Mouse (Mus musculus) thymus, postnatal 10 days (tissue): ENCODE measurements around the gene Ehmt2.
"Not testable (repeated sequence)": the region's sequence is repeated elsewhere in the genome, so short reads cannot be mapped to it uniquely, and the experiment has no call there.

Source experiments
- DNase-seq, 2 experiments: peaks; one replicate each; pipeline ENCODE4 v3.0.0; 2021; ENCODE audit warnings: low spot score in 2 of 2

Gene Ehmt2

GRCm38 (mm10) chr17:34891377-34891776 is 6.9 kb upstream of the Ehmt2 start:
- DNase-seq = no peak

- DNase-seq = no peak
These were observed 5.0 kb upstream of the Ehmt2 start for GRCm38 (mm10) chr17:34893072-34893824.

GRCm38 (mm10) chr17:34894074-34894597 is 4.1 kb upstream of the Ehmt2 start:
- DNase-seq = peak; percentile 85 to 95

- DNase-seq = peak; percentile 37 to 54
These were observed 3.3 kb upstream of the Ehmt2 start for GRCm38 (mm10) chr17:34894801-34895530.

GRCm38 (mm10) chr17:34895724-34896123 is 2.5 kb upstream of the Ehmt2 start:
- peak in 1 of 2 experiments; percentile 14 for DNase-seq

- DNase-seq = peak in 1 of 2 experiments; percentile 14
These were observed 1.9 kb upstream of the Ehmt2 start for GRCm38 (mm10) chr17:34896366-34896765.

GRCm38 (mm10) chr17:34897373-34898159 is 703 bp upstream of the Ehmt2 start:
- DNase-seq = no peak

GRCm38 (mm10) chr17:34898706-34899052 is 410 bp downstream of the Ehmt2 start:
- DNase-seq = no peak

- peak; percentile 44 to 52 for DNase-seq
These were observed 1.0 kb downstream of the Ehmt2 start for GRCm38 (mm10) chr17:34899053-34899889.

- DNase-seq = no peak
These were observed 1.6 kb downstream of the Ehmt2 start for GRCm38 (mm10) chr17:34899890-34900243.

- not testable (repeated sequence) for DNase-seq
These were observed 2.6 kb downstream of the Ehmt2 start for GRCm38 (mm10) chr17:34900826-34901225.

- DNase-seq = not testable (repeated sequence)
These were observed 3.7 kb downstream of the Ehmt2 start for GRCm38 (mm10) chr17:34901948-34902347.

- no peak for DNase-seq
These were observed 4.6 kb downstream of the Ehmt2 start for GRCm38 (mm10) chr17:34902895-34903294.

- no peak for DNase-seq
These were observed 12.7 kb downstream of the Ehmt2 start for GRCm38 (mm10) chr17:34910982-34911381.

GRCm38 (mm10) chr17:34911945-34912351 is 13.7 kb downstream of the Ehmt2 start:
- DNase-seq = peak; percentile 67 to 91

- DNase-seq = no peak
These were observed 15.8 kb downstream of the Ehmt2 start, which contains the start of gene Slc44a4 for GRCm38 (mm10) chr17:34913930-34914665. Gene Slc44a4 (plus strand): TSS chr17:34914466.

- no peak for DNase-seq
These were observed 17.2 kb downstream of the Ehmt2 start for GRCm38 (mm10) chr17:34915410-34915831.

- no peak for DNase-seq
These were observed 18.0 kb downstream of the Ehmt2 start for GRCm38 (mm10) chr17:34916316-34916715.

- DNase-seq = no peak
These were observed 18.9 kb downstream of the Ehmt2 start for GRCm38 (mm10) chr17:34917188-34917587.

GRCm38 (mm10) chr17:34922939-34923338 is 24.7 kb downstream of the Ehmt2 start:
- DNase-seq = no peak
